In the genomic region with DNA sequence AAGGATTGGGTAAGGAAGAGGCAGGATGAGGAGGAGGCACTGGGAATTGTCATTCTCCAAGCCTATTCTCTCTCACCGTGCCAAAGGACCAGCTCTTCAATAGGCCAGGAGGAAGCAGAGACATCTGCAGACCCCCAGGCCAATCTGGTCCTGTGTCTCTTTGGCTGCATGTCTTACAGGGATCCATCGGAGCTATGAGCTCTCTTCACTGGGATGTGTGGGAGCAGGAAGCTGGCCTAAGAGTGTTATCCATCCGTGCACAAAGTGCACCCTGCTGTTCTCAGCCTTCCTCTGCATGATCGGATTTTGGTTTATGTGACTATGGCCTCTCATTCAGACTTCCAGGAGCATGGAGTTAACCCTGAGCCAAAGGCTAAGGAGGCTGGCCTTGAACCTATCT, we compare ENCODE assay signal across 31 mouse cellular contexts.
DNase-seq lines count a peak whose midpoint lies in the region; ATAC-seq lines count a peak whose summit lies in the region.
"Had no signal": no experiment of that assay in that cellular context is flagged by ENCODE, and none has a peak within 500 bp of the region (broad histone marks: within the 10 kb centered on the region; RNA-seq: fewer than 3 reads in every experiment).

No protein-coding gene starts in this region.

- WGBS in heart, embryonic 10.5 days, result 67% methylated on average over 4 of the region's 4 CpGs
- 66% methylated on average over 4 of the region's 4 CpGs for WGBS in embryonic facial prominence, embryonic 10.5 days

- H3K4me3 ChIP-seq in heart, embryonic 10.5 days, result no peak overlapping the region
- no peak overlapping the region for H3K4me3 ChIP-seq in embryonic facial prominence, embryonic 10.5 days
- H3K4me3 ChIP-seq: embryonic facial prominence, embryonic 12.5 days; embryonic facial prominence, embryonic 15.5 days; forebrain, embryonic 12.5 days; forebrain, embryonic 15.5 days; heart, embryonic 12.5 days; heart, embryonic 15.5 days; hindbrain, embryonic 12.5 days had no signal

- no peaks in the 10 kb centered on the region for H3K27me3 ChIP-seq in heart, embryonic 10.5 days (ENCODE audit: insufficient read depth, poor library complexity, severe bottlenecking)
- H3K27me3 ChIP-seq in embryonic facial prominence, embryonic 10.5 days (replicated peaks; ENCODE audit: low read depth, poor library complexity, severe bottlenecking), result peaks cover 19% of the 10 kb centered on the region
- H3K27me3 ChIP-seq: CH12.LX; embryonic facial prominence, embryonic 12.5 days; embryonic facial prominence, embryonic 15.5 days; forebrain, embryonic 12.5 days; forebrain, embryonic 15.5 days; heart, embryonic 12.5 days; heart, embryonic 15.5 days; hindbrain, embryonic 12.5 days; Patski had no signal

- H3K4me1 ChIP-seq in heart, embryonic 10.5 days, result peaks cover 51% of the 10 kb centered on the region
- H3K4me1 ChIP-seq in embryonic facial prominence, embryonic 10.5 days, result peaks cover 52% of the 10 kb centered on the region

- H3K27ac ChIP-seq in heart, embryonic 10.5 days, result 0 out of 2 replicates have a peak overlapping the region, but pooled peaks have one; percentile 54
- H3K27ac ChIP-seq in embryonic facial prominence, embryonic 10.5 days (replicated peaks), result 0 out of 2 replicates have a peak overlapping the region, but pooled peaks have one; percentile 44
- H3K27ac ChIP-seq: embryonic facial prominence, embryonic 12.5 days; embryonic facial prominence, embryonic 15.5 days; forebrain, embryonic 12.5 days; forebrain, embryonic 15.5 days; hindbrain, embryonic 12.5 days had no signal

- ATAC-seq in cerebellum, adult (ENCODE audit: insufficient number of reproducible peaks, low FRiP score, low TSS enrichment), result no peak
- ATAC-seq: forebrain, embryonic 15.5 days; hindbrain, embryonic 16.5 days; inflammation-experienced regulatory T-cells, adult 6 months; intestine, embryonic 16.5 days; Patski had no signal

- DNase-seq in cerebellum, postnatal 10 days, result peak; percentile 78 to 84
- DNase-seq in heart, embryonic 10.5 days (ENCODE audit: low spot score), result no peak
- DNase-seq in heart, adult 11 months, result no peak
- peak; percentile 63 for DNase-seq in left cerebral cortex, postnatal 4 days
- DNase-seq in left cerebral cortex, adult 8-10 months (ENCODE audit: low spot score in 2 of 2), result no peak
- DNase-seq in embryonic facial prominence, embryonic 10.5 days (ENCODE audit: low spot score), result no peak
- DNase-seq in right cerebral cortex, postnatal 25 days, result no peak
- DNase-seq: adrenal gland, postnatal 10 days; adrenal gland, postnatal 36 days; B cell, adult 2 months; cerebellum, adult 11 months; cerebellum, adult 9-10 months; gastrocnemius, postnatal 10 days; gastrocnemius, postnatal 36 days; heart, postnatal 10 days; heart, postnatal 36 days; kidney, adult 18-20 months had no signal

- no peaks in the 10 kb centered on the region for H3K36me3 ChIP-seq in heart, embryonic 10.5 days
- no peaks in the 10 kb centered on the region for H3K36me3 ChIP-seq in embryonic facial prominence, embryonic 10.5 days (replicated peaks)
- H3K36me3 ChIP-seq: embryonic facial prominence, embryonic 12.5 days; embryonic facial prominence, embryonic 15.5 days; forebrain, embryonic 12.5 days; forebrain, embryonic 15.5 days; G1E; heart, embryonic 12.5 days; heart, embryonic 15.5 days; hindbrain, embryonic 12.5 days had no signal

- H3K9me3 ChIP-seq in heart, embryonic 10.5 days, result no peaks in the 10 kb centered on the region
- H3K9me3 ChIP-seq in embryonic facial prominence, embryonic 10.5 days, result no peaks in the 10 kb centered on the region
- H3K9me3 ChIP-seq: embryonic facial prominence, embryonic 12.5 days; embryonic facial prominence, embryonic 15.5 days; forebrain, embryonic 12.5 days; forebrain, embryonic 15.5 days; heart, embryonic 12.5 days; heart, embryonic 15.5 days; hindbrain, embryonic 12.5 days had no signal

- intact Hi-C loops in left cerebral cortex, postnatal 4 days (cut with DNase I), result no loop called here

Comparison
In these comparisons a context has a peak if more than half of its experiments do, and no peak if none do; other contexts are left out.
1. DNase-seq: peak in cerebellum, postnatal 10 days (2 of 2) and left cerebral cortex, postnatal 4 days (single experiment); none in heart, embryonic 10.5 days (single experiment), heart, adult 11 months (single experiment), left cerebral cortex, adult 8-10 months (0 of 2), embryonic facial prominence, embryonic 10.5 days (single experiment) and right cerebral cortex, postnatal 25 days (single experiment).